ENCODE assay signal across 8 mouse cellular contexts in the genomic region with DNA sequence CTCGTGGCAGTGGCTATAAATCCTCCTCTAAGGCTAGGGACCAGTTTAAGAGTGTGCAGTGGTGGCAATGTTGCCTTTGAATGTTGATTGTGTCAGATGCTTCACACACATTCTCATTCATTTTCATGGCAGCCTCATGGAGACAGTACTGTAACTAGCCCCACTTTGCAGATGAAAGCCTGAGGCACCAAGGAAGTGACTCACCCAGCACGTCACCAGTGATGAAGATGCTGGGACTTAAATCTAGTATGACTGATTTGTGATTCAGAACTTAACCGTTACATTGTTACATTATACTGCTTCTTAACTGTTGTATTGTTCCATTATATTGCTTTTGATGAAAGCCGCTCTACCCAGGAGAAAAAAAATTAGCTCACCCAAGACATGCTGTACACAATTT.
"Had no signal": no experiment of that assay in that cellular context is flagged by ENCODE, and none has a peak within 500 bp of the region (broad histone marks: within the 10 kb centered on the region; RNA-seq: fewer than 3 reads in every experiment).

No protein-coding gene starts in this region.

- DNase-seq: kidney, adult 11 months; kidney, adult 9 months; kidney, postnatal 4 days; lung, embryonic 14.5 days; lung, postnatal 10 days; right cerebral cortex, adult 18-20 months; thymus, adult 18-20 months; thymus, postnatal 25 days had no signal
